Mouse (Mus musculus) limb, embryonic 11.5 days (tissue): ENCODE measurements around the gene Ndel1. TPM values are rescaled to one million over a fixed set of nuclear protein-coding genes. Genes with fewer than 3 reads are reported as not detected.

ENCODE experiments used
- ATAC-seq: fragments of 200-750 bp; cut with Nextera tagmentation; 2 replicates; pipeline ENCODE4 v1.8.0; 2017; ENCODE audit warnings: low read depth; ENCODE audit not compliant: insufficient number of reproducible peaks, low FRiP score, low TSS enrichment
- DNase-seq: peaks from one replicate; pipeline ENCODE4 v3.0.0-alpha.2; 2015; ENCODE audit warnings: low spot score
- H3K27ac ChIP-seq: fragments of 300-500 bp; sonication (generic); replicated peaks from 2 replicates; pipeline ENCODE4 v1.5.1; 2014; ENCODE audit warnings: low read depth, mild to moderate bottlenecking, low read length
- H3K27me3 ChIP-seq: fragments of 300-500 bp; sonication (generic); 2 replicates; pipeline ENCODE4 v1.6.1; 2014; ENCODE audit warnings: mild to moderate bottlenecking, low read length, mixed read lengths; ENCODE audit not compliant: control insufficient read depth, insufficient read depth
- H3K36me3 ChIP-seq: fragments of 300-500 bp; sonication (generic); 2 replicates; pipeline ENCODE4 v1.6.1; 2014; ENCODE audit warnings: mild to moderate bottlenecking, low read length, moderate library complexity, mixed read lengths; ENCODE audit not compliant: control insufficient read depth, insufficient read depth
- H3K4me1 ChIP-seq: fragments of 300-500 bp; sonication (generic); 2 replicates; pipeline ENCODE4 v1.6.1; 2014; ENCODE audit warnings: low read length, mixed read lengths; ENCODE audit not compliant: control insufficient read depth, insufficient read depth
- H3K4me2 ChIP-seq: fragments of 300-500 bp; sonication (generic); 2 replicates; pipeline ENCODE4 v1.6.1; 2014; ENCODE audit warnings: low read depth, mild to moderate bottlenecking, moderate library complexity; ENCODE audit not compliant: severe bottlenecking
- H3K4me3 ChIP-seq: fragments of 300-500 bp; sonication (generic); 2 replicates; pipeline ENCODE4 v1.5.1; 2014; ENCODE audit warnings: low read depth, low read length
- H3K9ac ChIP-seq: fragments of 300-500 bp; sonication (generic); 2 replicates; pipeline ENCODE4 v1.6.1; 2014; ENCODE audit warnings: mild to moderate bottlenecking, low read length
- H3K9me3 ChIP-seq: fragments of 300-500 bp; sonication (generic); 2 replicates; pipeline ENCODE4 v1.6.1; 2016; ENCODE audit warnings: low read length; ENCODE audit not compliant: control insufficient read depth
- WGBS: fragments of 180-500 bp; shearing (Covaris S2); extraction: QIAGEN DNeasy Blood & Tissue Kit; methylation state at CpG from one replicate; pipeline ENCODE4 v1.1.7; 2014; 5-methylcytosine and 5-hydroxymethylcytosine counted together
- polyA plus RNA-seq: library from polyadenylated mRNA; unstranded; fragments of >200 nt; fragmentation: Nextera tagmentation; extraction: Ambion mirVana; gene quantifications from 2 replicates; pipeline ENCODE4 v1.2.1, GENCODE M21; 2014

The Ndel1 gene
- polyA plus RNA-seq, 1 experiment from 2014 or later = 53.2 TPM

- no peak for ATAC-seq
- H3K36me3 ChIP-seq = peaks cover 19% of the 10 kb centered on the region
- H3K4me3 ChIP-seq = no peak overlapping the region
Observed at GRCm38 (mm10) chr11:68904375-68905137, 32.9 kb upstream of the Ndel1 start.

GRCm38 (mm10) chr11:68903775-68904174, 32.1 kb upstream of the Ndel1 start:
- peaks cover 4% of the 10 kb centered on the region for H3K4me1 ChIP-seq
- WGBS = 92% methylated on average over 2 of the region's 2 CpGs
- no peaks in the 10 kb centered on the region for H3K27me3 ChIP-seq
- DNase-seq = no peak
- no peak overlapping the region for H3K4me3 ChIP-seq
- H3K27ac ChIP-seq = no peak overlapping the region
- H3K9me3 ChIP-seq = no peaks in the 10 kb centered on the region
- peaks cover 19% of the 10 kb centered on the region for H3K36me3 ChIP-seq
- no peak overlapping the region for H3K9ac ChIP-seq
- H3K4me2 ChIP-seq = no peak overlapping the region
- no peak for ATAC-seq

More at GRCm38 (mm10) chr11:68904375-68905137, 32.9 kb upstream of the Ndel1 start:
- Histone ChIP-seq H3K9ac (no peak overlapping the region), H3K4me1 (peaks cover 7% of the 10 kb centered on the region), H3K9me3 (no peaks in the 10 kb centered on the region), H3K27ac (no peak overlapping the region), H3K4me2 (no peak overlapping the region), H3K27me3 (no peaks in the 10 kb centered on the region)
- DNase-seq = peak; percentile 82
- WGBS = 88% methylated on average over 8 of the region's 8 CpGs

GRCm38 (mm10) chr11:68902823-68903222, 31.2 kb upstream of the Ndel1 start:
- WGBS = 84% methylated on average over 5 of the region's 5 CpGs
- ATAC-seq (no peak), DNase-seq (no peak)
- Histone ChIP-seq H3K4me2 (peak overlapping the region; percentile 70), H3K36me3 (peaks cover 19% of the 10 kb centered on the region), H3K4me1 (peaks cover 4% of the 10 kb centered on the region), H3K27ac (no peak overlapping the region), H3K9ac (peak overlapping the region; percentile 95), H3K4me3 (peak overlapping the region; percentile 98), H3K27me3 (no peaks in the 10 kb centered on the region), H3K9me3 (no peaks in the 10 kb centered on the region)

- peak overlapping the region; percentile 70 for H3K4me2 ChIP-seq
- no peak overlapping the region for H3K27ac ChIP-seq
- WGBS = 2% methylated on average over 11 of the region's 11 CpGs
- no peaks in the 10 kb centered on the region for H3K9me3 ChIP-seq
- no peaks in the 10 kb centered on the region for H3K27me3 ChIP-seq
- H3K9ac ChIP-seq = peak overlapping the region; percentile 95
- peak overlapping the region; percentile 98 for H3K4me3 ChIP-seq
- H3K4me1 ChIP-seq = peaks cover 4% of the 10 kb centered on the region
- peaks cover 19% of the 10 kb centered on the region for H3K36me3 ChIP-seq
- DNase-seq (no peak), ATAC-seq (no peak)
Observed at GRCm38 (mm10) chr11:68902367-68902766, 30.7 kb upstream of the Ndel1 start.

- 1% methylated on average over 10 of the region's 10 CpGs for WGBS
Observed at GRCm38 (mm10) chr11:68902047-68902364, 30.3 kb upstream of the Ndel1 start.

DNA sequence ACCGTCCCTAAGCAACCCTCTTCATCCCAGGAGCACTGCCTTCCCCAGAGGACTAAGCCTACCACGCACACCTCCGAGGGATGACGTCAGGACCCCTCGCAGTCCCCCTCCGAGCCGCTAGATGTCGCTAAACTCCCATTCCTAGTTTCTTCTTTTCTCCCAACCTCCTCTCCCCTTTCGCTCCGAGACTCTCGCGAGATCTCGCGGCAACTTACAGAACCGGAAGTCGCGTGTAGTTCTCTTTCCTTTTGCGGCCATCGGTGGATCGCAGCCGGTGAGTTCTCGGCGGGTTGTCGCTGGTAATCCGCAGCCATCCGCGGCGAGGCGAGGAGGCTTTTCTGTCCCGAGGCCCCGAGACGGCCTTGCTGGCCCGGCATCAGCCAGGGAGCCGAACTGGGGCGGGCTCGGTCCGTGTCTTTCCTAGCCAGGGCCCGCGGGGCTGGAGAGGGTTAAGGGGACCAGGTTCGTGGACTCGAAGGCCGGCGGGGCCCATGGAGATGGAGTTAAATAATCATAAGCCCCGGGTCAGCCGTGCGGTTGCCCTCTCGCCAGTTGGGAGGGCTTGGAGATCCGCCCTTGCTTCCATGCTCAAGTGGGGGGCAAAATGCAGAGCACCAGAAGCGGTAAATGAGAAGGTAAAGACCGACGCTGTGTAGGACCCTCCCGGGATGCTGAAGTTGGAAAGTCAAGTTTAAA, 29.8 kb upstream of the Ndel1 start, which contains the start of gene Rpl26:
Rpl26 (plus strand) TSS at position 233 of the 696 bp plus-strand sequence.
- peak; percentile 100 for DNase-seq
- Histone ChIP-seq H3K27me3 (no peaks in the 10 kb centered on the region), H3K9ac (peak within 1 kb of the TSS; percentile 95), H3K4me1 (peaks cover 4% of the 10 kb centered on the region), H3K27ac (peak within 1 kb of the TSS; percentile 94), H3K4me3 (peak within 1 kb of the TSS; percentile 98), H3K4me2 (peak within 1 kb of the TSS; percentile 70), H3K9me3 (no peaks in the 10 kb centered on the region), H3K36me3 (peaks cover 19% of the 10 kb centered on the region)
- WGBS = 1% methylated on average over 52 of the region's 52 CpGs
- peak; percentile 79 for ATAC-seq

More at GRCm38 (mm10) chr11:68902047-68902364, 30.3 kb upstream of the Ndel1 start:
- peak overlapping the region; percentile 94 for H3K27ac ChIP-seq
- ATAC-seq (no peak), DNase-seq (no peak)
- H3K4me3 ChIP-seq = peak overlapping the region; percentile 98
- peak overlapping the region; percentile 70 for H3K4me2 ChIP-seq
- H3K4me1 ChIP-seq = peaks cover 4% of the 10 kb centered on the region
- H3K27me3 ChIP-seq = no peaks in the 10 kb centered on the region
- no peaks in the 10 kb centered on the region for H3K9me3 ChIP-seq
- H3K9ac ChIP-seq = peak overlapping the region; percentile 95
- peaks cover 19% of the 10 kb centered on the region for H3K36me3 ChIP-seq

DNA sequence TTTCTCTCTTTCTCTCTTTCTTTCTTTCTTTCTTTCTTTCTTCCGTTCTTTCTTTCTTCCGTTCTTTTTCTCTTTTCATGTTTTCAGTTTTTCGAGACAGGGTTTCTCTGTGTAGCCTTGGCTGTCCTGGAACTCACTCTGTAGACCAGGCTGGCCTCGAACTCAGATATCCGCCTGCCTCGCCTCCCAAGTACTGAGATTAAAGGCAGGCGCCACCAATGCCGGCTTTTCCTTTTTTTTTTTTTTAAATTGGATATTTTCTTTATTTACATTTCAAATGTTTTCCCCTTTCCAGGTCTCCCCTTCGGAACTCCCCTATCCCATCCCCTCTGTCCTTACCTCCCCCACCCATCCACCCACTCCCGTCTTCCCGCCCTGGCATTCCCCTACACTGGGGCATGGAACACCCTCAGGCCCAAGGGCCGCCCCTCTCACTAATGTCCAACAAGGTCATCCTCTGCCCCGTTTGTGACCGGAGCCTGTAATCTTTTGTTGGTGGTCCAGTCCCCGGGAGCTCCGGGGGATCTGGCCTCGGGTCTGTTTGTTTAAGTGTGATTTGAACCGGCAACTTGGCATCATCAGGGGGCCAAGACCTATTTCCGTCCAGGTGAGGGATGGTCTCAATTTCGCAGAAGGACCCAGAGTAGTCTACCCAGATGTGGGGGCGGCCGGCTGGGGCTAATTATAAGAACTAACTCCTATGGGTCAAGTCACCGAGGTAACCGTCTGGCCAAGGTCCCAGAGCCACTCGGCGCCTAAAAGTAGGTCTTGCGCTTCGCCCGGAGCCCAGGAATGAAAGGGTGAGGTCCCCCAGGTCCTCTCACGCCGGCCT, 29.1 kb upstream of the Ndel1 start:
- Histone ChIP-seq H3K4me2 (peak overlapping the region; percentile 42), H3K27me3 (no peaks in the 10 kb centered on the region), H3K9me3 (no peaks in the 10 kb centered on the region), H3K4me1 (peaks cover 4% of the 10 kb centered on the region), H3K4me3 (peak overlapping the region; percentile 98), H3K9ac (peak overlapping the region; percentile 51; the same call in 1 of the 2 replicates), H3K27ac (no peak overlapping the region), H3K36me3 (peaks cover 19% of the 10 kb centered on the region)
- WGBS = 26% methylated on average over 31 of the region's 31 CpGs
- peak; percentile 44; the same call in 1 of the 2 replicates for ATAC-seq
- no peak for DNase-seq

- Histone ChIP-seq H3K4me3 (no peak overlapping the region), H3K36me3 (peaks cover 16% of the 10 kb centered on the region), H3K27me3 (no peaks in the 10 kb centered on the region), H3K4me1 (peaks cover 4% of the 10 kb centered on the region), H3K9ac (no peak overlapping the region), H3K27ac (no peak overlapping the region), H3K4me2 (no peak overlapping the region), H3K9me3 (no peaks in the 10 kb centered on the region)
- no peak for ATAC-seq
- WGBS = 90% methylated on average over 8 of the region's 8 CpGs
- DNase-seq = no peak
Observed at GRCm38 (mm10) chr11:68899815-68900214, 28.2 kb upstream of the Ndel1 start.
